Mouse (Mus musculus) C2C12 (cell line): ENCODE results near the gene Slc12a7. TPM values are rescaled to one million over a fixed set of nuclear protein-coding genes. Genes with fewer than 3 reads are reported as not detected.

Experiments
- H3K27me3 ChIP-seq: one replicate; pipeline ENCODE4 v1.6.1; 2011; ENCODE audit not compliant: control insufficient read depth, insufficient read depth, insufficient read length
- H3K36me3 ChIP-seq: one replicate; pipeline ENCODE4 v1.6.1; 2011; ENCODE audit not compliant: control insufficient read depth, insufficient read depth
- H3K4me3 ChIP-seq: one replicate; pipeline ENCODE4 v1.5.1; 2011; ENCODE audit warnings: mild to moderate bottlenecking, control low read depth; ENCODE audit not compliant: poor library complexity, insufficient read depth, severe bottlenecking
- H3K79me2 ChIP-seq: one replicate; pipeline ENCODE4 v1.6.1; 2011; ENCODE audit not compliant: control insufficient read depth, insufficient read depth
- H3K79me3 ChIP-seq: one replicate; pipeline ENCODE4 v1.6.1; 2011; ENCODE audit warnings: low read depth, control low read depth
- H3ac ChIP-seq: one replicate; pipeline ENCODE3; 2011; ENCODE audit warnings: low read depth; ENCODE audit not compliant: control insufficient read depth, insufficient read length
- CEBPB ChIP-seq: IDR thresholded peaks from one replicate; pipeline ENCODE4 v1.6.1; 2011; ENCODE audit warnings: low read depth, mild to moderate bottlenecking, control low read depth, moderate library complexity
- CTCF ChIP-seq: IDR thresholded peaks from one replicate; pipeline ENCODE4 v1.5.1; 2011; ENCODE audit not compliant: control insufficient read depth, insufficient read depth, insufficient read length
- FOSL1 ChIP-seq: IDR thresholded peaks from one replicate; pipeline ENCODE4 v1.8.0; 2011; ENCODE audit warnings: mild to moderate bottlenecking, low read length; ENCODE audit not compliant: poor library complexity, insufficient read depth, severe bottlenecking
- MAX ChIP-seq: IDR thresholded peaks from one replicate; pipeline ENCODE4 v1.6.1; 2011; ENCODE audit warnings: mild to moderate bottlenecking, control low read depth
- MYOD1 ChIP-seq: IDR thresholded peaks from one replicate; pipeline ENCODE4 v1.6.1; 2011; ENCODE audit warnings: low read depth; ENCODE audit not compliant: control insufficient read depth, insufficient read length
- MYOG ChIP-seq: IDR thresholded peaks from one replicate; pipeline ENCODE4 v1.6.1; 2011; ENCODE audit not compliant: control insufficient read depth, insufficient read length; ENCODE audit errors: extremely low read depth
- USF1 ChIP-seq: IDR thresholded peaks from one replicate; pipeline ENCODE4 v1.6.1; 2011; ENCODE audit warnings: low read depth, mild to moderate bottlenecking, control low read depth, moderate library complexity
- polyA plus RNA-seq: library from polyadenylated mRNA; unstranded; fragments of >200 nt; fragmentation: generic; extraction: Trizol; gene quantifications from one replicate; pipeline ENCODE4 v1.2.1, GENCODE M21; 2012; ENCODE audit warnings: missing spikeins

Slc12a7 gene
- polyA plus RNA-seq, 1 experiment: 28.7 TPM

DNA sequence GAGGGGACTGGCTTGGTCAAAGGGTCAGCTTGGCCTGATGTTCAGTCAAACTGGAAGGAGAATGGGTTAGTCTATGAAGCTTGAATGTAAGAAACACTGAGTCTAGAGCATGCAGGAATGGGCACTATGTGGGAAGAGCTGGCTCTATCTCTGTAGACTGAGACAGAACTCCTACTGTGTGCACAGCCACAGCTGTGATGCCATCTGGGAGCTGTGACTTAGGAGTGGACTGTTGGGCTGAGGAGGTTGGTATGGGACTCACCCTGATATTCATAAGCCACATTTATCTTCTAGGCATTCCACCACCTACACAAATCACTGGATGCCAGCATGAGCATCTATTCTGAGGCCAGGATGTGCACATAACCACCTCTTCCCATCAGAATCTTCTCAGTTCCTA is 24.5 kb downstream of the Slc12a7 start:
- Histone ChIP-seq H3K79me3 (no peaks in the 10 kb centered on the region), H3K27me3 (no peaks in the 10 kb centered on the region), H3K36me3 (no peaks in the 10 kb centered on the region), H3K4me3 (no peak overlapping the region), H3ac (no peak overlapping the region), H3K79me2 (no peaks in the 10 kb centered on the region)
- TF ChIP-seq CEBPB (no peak), MYOG (no peak), MYOD1 (no peak), CTCF (no peak), MAX (no peak), FOSL1 (no peak), USF1 (no peak)

DNA sequence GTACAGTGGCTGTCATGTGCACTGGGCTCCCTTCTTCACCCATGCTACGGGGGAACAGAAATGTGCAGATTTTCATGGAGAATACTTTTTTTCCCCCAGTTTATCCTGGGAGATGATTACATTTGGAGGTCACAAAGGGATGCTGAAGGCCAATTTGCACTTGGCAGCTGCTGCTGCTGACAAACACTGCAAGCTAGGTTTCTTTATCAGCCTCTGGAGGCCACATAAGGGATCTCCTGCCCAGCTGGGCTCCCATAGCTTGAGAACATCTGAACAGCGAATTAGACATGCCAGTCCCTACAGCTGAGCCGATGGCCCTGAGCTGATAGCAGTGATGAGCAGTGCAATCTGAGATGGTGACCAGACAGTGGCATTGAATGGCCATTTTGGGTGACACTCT is 26.7 kb downstream of the Slc12a7 start:
- no peak overlapping the region for H3ac ChIP-seq
- H3K79me3 ChIP-seq: peaks cover 8% of the 10 kb centered on the region
- TF ChIP-seq CEBPB: no peak
- no peaks in the 10 kb centered on the region for H3K27me3 ChIP-seq
- H3K79me2 ChIP-seq: peaks cover 11% of the 10 kb centered on the region
- H3K36me3 ChIP-seq: no peaks in the 10 kb centered on the region
- H3K4me3 ChIP-seq: no peak overlapping the region

DNA sequence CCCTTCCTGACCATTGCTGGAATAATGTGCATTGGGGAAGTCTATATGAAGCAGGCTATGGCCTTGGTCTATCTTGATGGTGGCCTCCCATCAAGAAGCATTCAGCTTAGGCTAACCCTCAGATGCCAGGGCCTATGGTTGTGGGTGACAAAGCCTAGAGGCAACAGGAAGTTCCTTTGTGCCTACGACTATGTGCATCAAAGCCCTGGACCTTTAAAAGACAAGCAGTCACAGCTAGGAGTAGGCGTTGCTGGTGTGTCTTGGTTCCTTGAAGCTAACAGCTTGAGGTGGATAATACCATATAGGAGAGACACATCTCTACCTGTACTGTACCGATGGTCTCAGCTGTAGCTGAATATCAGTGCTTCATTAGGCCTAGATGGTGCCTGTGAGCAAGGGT is 27.2 kb downstream of the Slc12a7 start:
- peaks cover 16% of the 10 kb centered on the region for H3K79me2 ChIP-seq
- H3K4me3 ChIP-seq: no peak overlapping the region
- peaks cover 13% of the 10 kb centered on the region for H3K79me3 ChIP-seq
- TF ChIP-seq CTCF (no peak), MYOG (no peak), MYOD1 (no peak), FOSL1 (no peak), MAX (no peak), CEBPB (no peak), USF1 (no peak)
- H3ac ChIP-seq: no peak overlapping the region
- no peaks in the 10 kb centered on the region for H3K27me3 ChIP-seq
- no peaks in the 10 kb centered on the region for H3K36me3 ChIP-seq

DNA sequence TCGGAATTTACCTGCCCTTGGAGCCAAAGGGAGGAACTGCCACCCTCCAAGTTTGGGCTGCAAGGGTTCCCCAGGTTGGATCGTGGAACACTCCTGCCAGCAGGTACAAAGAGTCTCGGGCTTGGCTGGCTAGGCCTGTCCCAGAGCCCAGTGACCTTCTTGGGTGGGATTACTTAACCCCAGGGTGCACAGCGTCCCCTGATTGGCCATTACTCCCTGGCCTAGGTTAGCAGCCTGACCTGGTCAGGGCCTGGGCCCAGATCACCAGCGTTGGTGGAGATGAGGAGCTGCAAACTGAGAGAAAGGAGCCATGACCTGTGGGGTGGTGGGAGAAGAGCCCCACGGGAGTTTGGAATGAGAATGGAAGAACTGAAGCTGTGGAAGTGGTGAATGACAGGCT is 30.0 kb downstream of the Slc12a7 start:
- no peaks in the 10 kb centered on the region for H3K36me3 ChIP-seq
- H3K79me3 ChIP-seq: peaks cover 41% of the 10 kb centered on the region
- peaks cover 44% of the 10 kb centered on the region for H3K79me2 ChIP-seq
- H3K27me3 ChIP-seq: no peaks in the 10 kb centered on the region
- TF ChIP-seq MYOG: no peak
- TF ChIP-seq USF1: no peak
- TF ChIP-seq MAX: no peak
- no peak for TF ChIP-seq CEBPB
- no peak for TF ChIP-seq MYOD1
- TF ChIP-seq FOSL1: no peak
- no peak for TF ChIP-seq CTCF
- H3ac ChIP-seq: peak overlapping the region; percentile 35
- no peak overlapping the region for H3K4me3 ChIP-seq

DNA sequence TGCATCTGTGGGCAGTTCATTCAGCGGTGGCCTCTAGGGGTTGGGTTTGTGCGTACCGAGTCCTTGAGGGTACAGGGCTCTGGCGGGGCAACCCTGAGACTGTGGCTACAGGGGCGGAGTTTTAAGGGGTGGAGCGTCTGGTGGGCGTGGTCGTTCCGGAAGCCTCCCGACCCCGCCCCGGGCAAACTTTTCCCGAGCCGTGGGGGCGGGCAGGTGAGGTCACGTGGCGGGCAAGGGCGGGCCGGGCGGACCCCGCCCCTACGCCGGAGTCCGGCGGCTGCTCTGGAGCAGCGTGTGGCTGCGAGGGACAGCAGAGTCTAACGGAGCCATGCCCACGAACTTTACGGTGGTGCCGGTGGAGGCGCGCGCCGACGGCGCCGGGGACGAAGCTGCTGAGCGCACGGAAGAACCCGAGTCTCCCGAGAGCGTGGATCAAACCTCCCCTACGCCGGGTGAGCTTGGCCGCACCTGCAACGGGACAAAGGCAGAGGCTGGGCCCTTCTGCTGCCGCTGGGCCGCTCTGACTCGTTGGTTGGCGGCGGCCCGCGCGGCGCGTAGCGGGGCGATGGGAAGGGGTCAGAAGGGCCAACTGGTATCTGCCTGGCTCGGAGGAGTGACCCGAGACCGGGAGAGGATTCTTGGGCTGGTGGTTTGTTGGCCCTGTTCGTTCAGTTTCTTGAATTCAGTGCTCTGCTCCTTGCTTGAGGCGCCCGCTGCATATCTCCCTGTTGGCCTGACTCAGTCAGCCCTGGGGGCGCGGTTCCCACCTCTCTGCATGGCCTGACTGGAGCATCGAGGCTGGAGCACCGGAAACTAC is 30.8 kb downstream of the Slc12a7 start:
- H3K27me3 ChIP-seq: no peaks in the 10 kb centered on the region
- TF ChIP-seq CEBPB: no peak
- peak; percentile 92 for TF ChIP-seq USF1
- TF ChIP-seq MAX: peak; percentile 75
- H3K79me2 ChIP-seq: peaks cover 51% of the 10 kb centered on the region
- H3K4me3 ChIP-seq: peak overlapping the region; percentile 60
- peak overlapping the region; percentile 96 for H3ac ChIP-seq
- H3K36me3 ChIP-seq: no peaks in the 10 kb centered on the region
- H3K79me3 ChIP-seq: peaks cover 47% of the 10 kb centered on the region

DNA sequence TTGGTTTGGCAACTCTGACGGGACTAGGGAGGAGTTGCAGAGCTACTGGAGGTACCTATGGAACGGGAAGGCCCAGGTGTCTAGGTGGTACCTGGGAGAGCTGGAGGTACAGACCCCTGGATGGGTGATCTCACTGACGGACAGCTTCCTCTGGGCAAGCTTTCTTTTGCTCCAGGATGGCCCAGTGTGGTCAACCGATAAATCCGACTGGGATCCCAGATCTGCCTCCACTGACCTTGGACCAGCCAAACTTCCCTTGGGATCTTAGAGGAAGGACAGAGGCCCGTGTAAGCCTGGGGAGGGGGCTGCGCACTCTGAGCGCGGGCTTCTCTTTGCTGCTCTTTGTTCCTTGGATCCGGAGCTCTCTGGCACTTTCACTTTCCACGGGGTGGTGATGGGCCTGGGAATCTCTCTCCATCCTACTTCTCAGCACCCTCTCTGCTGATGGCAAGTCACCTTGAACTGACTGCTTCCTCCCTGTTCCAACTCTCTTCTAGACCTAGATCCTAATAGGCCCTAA is 31.4 kb downstream of the Slc12a7 start:
- Histone ChIP-seq H3K79me2 (peaks cover 58% of the 10 kb centered on the region), H3K79me3 (peaks cover 54% of the 10 kb centered on the region), H3K36me3 (no peaks in the 10 kb centered on the region), H3K27me3 (no peaks in the 10 kb centered on the region), H3K4me3 (peak overlapping the region; percentile 60), H3ac (peak overlapping the region; percentile 96)
- TF ChIP-seq CTCF (no peak), USF1 (no peak), CEBPB (no peak), FOSL1 (no peak), MYOG (no peak), MYOD1 (no peak), MAX (no peak)
